Mouse (Mus musculus) T-helper 17 cell (primary cell): ENCODE measurements around the gene Slc2a8.

Source experiments
- in situ Hi-C, 2 experiments: fragments of 300-600 bp; cut with MboI, MseI; formaldehyde crosslinking; loops; 1 replicate in 1 of 2; 2 replicates in 1 of 2; pipeline ENCODE4 v1.15.1; 2025; ENCODE audit warnings: high pct_unique_total_duplicates in 2 of 2

Slc2a8 gene

GRCm38 (mm10) chr2:32974216-32974615 lies 7.7 kb downstream of the Slc2a8 start:
- in situ Hi-C loops = no loop called here

- in situ Hi-C loops = no loop called here
These were observed 10.6 kb downstream of the Slc2a8 start for GRCm38 (mm10) chr2:32971235-32971634.

- in situ Hi-C loops = loop anchor here (10.0 kb wide), 3 partner anchors 835 to 1995 kb away; partner anchors contain the start of genes Hspa5 (in 1 of the 2) and Traf1 (in 1 of the 2)
These were observed 12.6 kb downstream of the Slc2a8 start for GRCm38 (mm10) chr2:32969326-32969725.

GRCm38 (mm10) chr2:32968024-32968614 lies 13.8 kb downstream of the Slc2a8 start:
- in situ Hi-C loops = loop anchor here (10.0 kb wide), 3 partner anchors 833 to 1997 kb away; partner anchors contain the start of genes Hspa5 (in 1 of the 2) and Traf1 (in 1 of the 2)

GRCm38 (mm10) chr2:32966689-32967631 lies 14.9 kb downstream of the Slc2a8 start:
- in situ Hi-C loops = loop anchor here (10.0 kb wide), 3 partner anchors 832 to 1998 kb away; partner anchors contain the start of genes Hspa5 (in 1 of the 2) and Traf1 (in 1 of the 2)

GRCm38 (mm10) chr2:32966184-32966688 lies 15.6 kb downstream of the Slc2a8 start:
- in situ Hi-C loops = loop anchor here (10.0 kb wide), 3 partner anchors 831 to 1999 kb away; partner anchors contain the start of genes Hspa5 (in 1 of the 2) and Traf1 (in 1 of the 2)

GRCm38 (mm10) chr2:32965511-32966183 lies 16.2 kb downstream of the Slc2a8 start:
- in situ Hi-C loops = loop anchor here (10.0 kb wide), 3 partner anchors 831 to 1999 kb away; partner anchors contain the start of genes Hspa5 (in 1 of the 2) and Traf1 (in 1 of the 2)

- in situ Hi-C loops = loop anchor here (10.0 kb wide), 3 partner anchors 830 to 2000 kb away; partner anchors contain the start of genes Hspa5 (in 1 of the 2) and Traf1 (in 1 of the 2)
These were observed 17.0 kb downstream of the Slc2a8 start for GRCm38 (mm10) chr2:32964659-32965457.

GRCm38 (mm10) chr2:32963981-32964380 lies 17.9 kb downstream of the Slc2a8 start:
- in situ Hi-C loops = loop anchor here (10.0 kb wide), 3 partner anchors 829 to 2001 kb away; partner anchors contain the start of genes Hspa5 (in 1 of the 2) and Traf1 (in 1 of the 2)

- in situ Hi-C loops = loop anchor here (10.0 kb wide), 3 partner anchors 829 to 2001 kb away; partner anchors contain the start of genes Hspa5 (in 1 of the 2) and Traf1 (in 1 of the 2)
These were observed 18.3 kb downstream of the Slc2a8 start for GRCm38 (mm10) chr2:32963544-32963943.

- in situ Hi-C loops = loop anchor here (10.0 kb wide), 3 partner anchors 828 to 2002 kb away; partner anchors contain the start of genes Hspa5 (in 1 of the 2) and Traf1 (in 1 of the 2)
These were observed 19.0 kb downstream of the Slc2a8 start for GRCm38 (mm10) chr2:32962875-32963220.

GRCm38 (mm10) chr2:32962062-32962874 lies 19.6 kb downstream of the Slc2a8 start:
- in situ Hi-C loops = loop anchor here (10.0 kb wide), 3 partner anchors 827 to 2003 kb away; partner anchors contain the start of genes Hspa5 (in 1 of the 2) and Traf1 (in 1 of the 2)

GRCm38 (mm10) chr2:32961192-32961995 lies 20.5 kb downstream of the Slc2a8 start, which contains the start of the genes Rpl12 and Lrsam1:
Gene Rpl12 (plus strand): TSS chr2:32961559.
Gene Lrsam1 (minus strand): TSS chr2:32961614.
- in situ Hi-C loops = loop anchor here (10.0 kb wide), 3 partner anchors 827 to 2003 kb away; partner anchors contain the start of genes Hspa5 (in 1 of the 2) and Traf1 (in 1 of the 2)

GRCm38 (mm10) chr2:32960273-32960672 lies 21.6 kb downstream of the Slc2a8 start:
- in situ Hi-C loops = loop anchor here (10.0 kb wide), 3 partner anchors 825 to 2005 kb away; partner anchors contain the start of genes Hspa5 (in 1 of the 2) and Traf1 (in 1 of the 2)

- in situ Hi-C loops = no loop called here
These were observed 24.5 kb downstream of the Slc2a8 start for GRCm38 (mm10) chr2:32957344-32957743.

GRCm38 (mm10) chr2:32954581-32954980 lies 27.3 kb downstream of the Slc2a8 start:
- in situ Hi-C loops = no loop called here

GRCm38 (mm10) chr2:32947454-32947853 lies 34.4 kb downstream of the Slc2a8 start:
- in situ Hi-C loops = no loop called here

- in situ Hi-C loops = no loop called here
These were observed 41.4 kb downstream of the Slc2a8 start for GRCm38 (mm10) chr2:32940483-32940882.
